Mouse (Mus musculus): ENCODE results near the gene Zdhhc14. TPM values are rescaled to one million over a fixed set of nuclear protein-coding genes. Genes with fewer than 3 reads are reported as not detected.

The Zdhhc14 gene
- total and polyA plus RNA-seq, 2 experiments from 2014 or later: 0.74 to 5.2 TPM

DNA sequence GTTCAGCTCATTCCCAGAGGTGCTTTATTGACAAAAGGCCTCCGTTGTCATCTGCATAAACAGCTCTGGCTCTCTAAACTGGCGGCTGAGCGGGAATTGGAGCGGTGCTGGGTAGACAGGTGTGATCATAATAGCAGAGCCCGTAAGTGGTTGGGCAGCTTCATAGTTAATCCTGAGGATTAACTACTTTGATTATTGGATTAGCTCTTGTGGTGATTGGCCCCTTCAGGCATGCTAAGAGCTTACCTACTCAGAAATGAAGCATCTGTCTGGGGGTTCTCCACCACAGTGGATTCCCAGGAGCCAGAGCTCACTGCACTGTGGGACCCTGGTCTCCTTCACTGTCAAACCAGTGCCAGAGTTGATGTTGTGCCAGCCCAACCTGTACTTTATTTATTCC lies 102.7 kb downstream of the Zdhhc14 start:
- DNase-seq (ENCODE audit: low spot score) (no peak), ATAC-seq (ENCODE audit: insufficient read depth, low read depth) (no peak)
- Histone ChIP-seq H3K4me1 (ENCODE audit: control insufficient read depth, insufficient read depth) (no peaks in the 10 kb centered on the region), H3K4me3 (ENCODE audit: low read depth, low read length) (no peak overlapping the region), H3K36me3 (replicated peaks; ENCODE audit: control insufficient read depth, insufficient read depth, low read length) (no peaks in the 10 kb centered on the region), H3K9me3 (replicated peaks; ENCODE audit: control insufficient read depth, low read length) (no peaks in the 10 kb centered on the region), H3K27ac (ENCODE audit: low read depth) (no peak overlapping the region), H3K27me3 (ENCODE audit: control insufficient read depth, insufficient read depth, low read length) (no peaks in the 10 kb centered on the region), H3K9ac (replicated peaks; ENCODE audit: low read depth, low read length) (no peak overlapping the region), H3K4me2 (ENCODE audit: low read depth, low read length) (no peak overlapping the region)
- TF ChIP-seq EP300 (IDR thresholded peaks at IDR 0.05; ENCODE audit: low read depth) (no peak), CTCF (IDR thresholded peaks at IDR 0.05; ENCODE audit: low read depth) (no peak)
- WGBS: 72% methylated on average over 5 of the region's 5 CpGs

DNA sequence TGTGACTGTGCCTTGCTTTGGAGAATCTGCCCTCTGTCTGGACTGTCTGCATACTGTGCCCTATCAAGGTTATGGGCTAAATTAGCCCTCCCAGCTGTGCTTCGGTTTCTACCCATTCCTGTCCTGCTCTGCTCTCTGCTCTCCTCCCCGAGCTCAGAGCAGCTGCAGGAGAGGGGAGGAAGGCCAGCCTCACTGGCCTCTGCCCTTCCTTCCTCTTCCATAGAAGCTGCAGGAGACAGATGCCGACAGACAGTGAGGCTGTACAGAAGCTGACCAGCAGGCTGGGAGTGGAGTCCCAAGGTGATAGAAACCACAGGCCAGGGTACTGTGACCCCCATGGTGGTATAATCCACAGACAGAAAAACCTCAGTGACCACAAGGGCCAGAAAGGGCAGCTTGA lies 104.1 kb downstream of the Zdhhc14 start:
- Histone ChIP-seq H3K9me3 (replicated peaks; ENCODE audit: control insufficient read depth, low read length) (no peaks in the 10 kb centered on the region), H3K27me3 (ENCODE audit: control insufficient read depth, insufficient read depth, low read length) (no peaks in the 10 kb centered on the region), H3K4me1 (ENCODE audit: control insufficient read depth, insufficient read depth) (no peaks in the 10 kb centered on the region), H3K4me2 (ENCODE audit: low read depth, low read length) (no peak overlapping the region), H3K4me3 (ENCODE audit: low read depth, low read length) (no peak overlapping the region), H3K27ac (ENCODE audit: low read depth) (no peak overlapping the region), H3K36me3 (replicated peaks; ENCODE audit: control insufficient read depth, insufficient read depth, low read length) (no peaks in the 10 kb centered on the region), H3K9ac (replicated peaks; ENCODE audit: low read depth, low read length) (no peak overlapping the region)
- TF ChIP-seq EP300 (IDR thresholded peaks at IDR 0.05; ENCODE audit: low read depth) (no peak), CTCF (IDR thresholded peaks at IDR 0.05; ENCODE audit: low read depth) (no peak)
- 22% methylated on average over 3 of the region's 3 CpGs for WGBS
- ATAC-seq (ENCODE audit: insufficient read depth, low read depth) (peak; percentile 51), DNase-seq (ENCODE audit: low spot score) (peak; percentile 35)

DNA sequence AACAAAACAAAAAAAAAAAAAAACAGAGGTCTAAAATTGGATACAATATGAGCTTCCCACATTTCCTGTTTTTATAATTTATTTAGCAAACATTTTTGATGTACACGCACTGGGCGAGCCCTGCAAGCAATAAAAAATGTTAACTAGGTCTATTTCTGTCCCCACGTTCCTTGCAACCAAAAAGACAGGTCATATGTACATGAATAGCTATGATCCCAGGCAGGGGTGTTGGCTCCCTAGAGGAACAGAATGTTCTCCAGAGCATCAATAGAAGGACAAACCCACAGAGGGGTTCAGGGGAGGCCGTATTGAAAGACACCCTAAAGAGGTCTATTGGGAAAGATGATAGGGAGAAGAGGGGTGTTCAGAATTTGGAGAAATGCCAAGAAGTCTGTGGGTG lies 106.6 kb downstream of the Zdhhc14 start:
- peak; percentile 47; the same call in 1 of the 2 replicates for ATAC-seq (ENCODE audit: insufficient read depth, low read depth)
- H3K9me3 ChIP-seq (replicated peaks; ENCODE audit: control insufficient read depth, low read length): no peaks in the 10 kb centered on the region
- no peaks in the 10 kb centered on the region for H3K27me3 ChIP-seq (ENCODE audit: control insufficient read depth, insufficient read depth, low read length)
- WGBS: 46% methylated on average over 4 of the region's 4 CpGs
- H3K4me3 ChIP-seq (ENCODE audit: low read depth, low read length): no peak overlapping the region
- H3K36me3 ChIP-seq (replicated peaks; ENCODE audit: control insufficient read depth, insufficient read depth, low read length): no peaks in the 10 kb centered on the region
- TF ChIP-seq EP300 (IDR thresholded peaks at IDR 0.05; ENCODE audit: low read depth) (peak; percentile 56; the same call in 1 of the 2 replicates), CTCF (IDR thresholded peaks at IDR 0.05; ENCODE audit: low read depth) (no peak)
- no peak overlapping the region for H3K4me2 ChIP-seq (ENCODE audit: low read depth, low read length)
- no peak overlapping the region for H3K27ac ChIP-seq (ENCODE audit: low read depth)
- peak; percentile 43 for DNase-seq (ENCODE audit: low spot score)
- no peaks in the 10 kb centered on the region for H3K4me1 ChIP-seq (ENCODE audit: control insufficient read depth, insufficient read depth)
- H3K9ac ChIP-seq (replicated peaks; ENCODE audit: low read depth, low read length): no peak overlapping the region

DNA sequence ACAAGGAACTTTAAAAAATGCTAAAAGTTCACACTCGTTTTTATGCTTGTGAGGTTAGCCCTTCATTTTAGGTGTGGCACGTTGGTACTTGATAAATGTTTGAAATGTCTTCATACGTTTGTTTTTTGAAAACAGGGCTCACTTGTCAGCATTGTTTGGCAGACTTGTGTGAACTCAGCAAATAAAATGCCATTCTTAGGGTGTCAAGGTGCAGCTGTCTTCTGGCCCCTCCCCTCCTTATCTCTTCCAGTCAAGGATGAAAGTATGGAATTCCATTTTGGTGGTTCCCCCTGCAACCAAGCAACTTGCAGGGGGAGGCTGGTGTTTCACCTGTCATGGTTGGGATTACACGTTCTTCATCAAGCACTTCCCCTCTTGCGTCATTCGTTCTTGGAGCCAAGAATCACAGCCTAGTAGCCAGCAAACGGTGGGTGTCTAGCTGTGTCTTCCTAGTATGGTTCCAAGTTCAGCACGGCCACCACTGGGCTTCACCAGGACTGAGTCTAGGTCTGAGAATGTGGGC lies 108.2 kb downstream of the Zdhhc14 start:
- no peaks in the 10 kb centered on the region for H3K36me3 ChIP-seq (replicated peaks; ENCODE audit: control insufficient read depth, insufficient read depth, low read length)
- H3K4me2 ChIP-seq (ENCODE audit: low read depth, low read length): no peak overlapping the region
- H3K27me3 ChIP-seq (ENCODE audit: control insufficient read depth, insufficient read depth, low read length): no peaks in the 10 kb centered on the region
- WGBS: 75% methylated on average over 8 of the region's 8 CpGs
- TF ChIP-seq EP300 (IDR thresholded peaks at IDR 0.05; ENCODE audit: low read depth) (no peak), CTCF (IDR thresholded peaks at IDR 0.05; ENCODE audit: low read depth) (no peak)
- no peaks in the 10 kb centered on the region for H3K9me3 ChIP-seq (replicated peaks; ENCODE audit: control insufficient read depth, low read length)
- H3K27ac ChIP-seq (ENCODE audit: low read depth): no peak overlapping the region
- H3K4me1 ChIP-seq (ENCODE audit: control insufficient read depth, insufficient read depth): no peaks in the 10 kb centered on the region
- no peak overlapping the region for H3K4me3 ChIP-seq (ENCODE audit: low read depth, low read length)
- no peak for DNase-seq (ENCODE audit: low spot score)
- ATAC-seq (ENCODE audit: insufficient read depth, low read depth): no peak
- no peak overlapping the region for H3K9ac ChIP-seq (replicated peaks; ENCODE audit: low read depth, low read length)

DNA sequence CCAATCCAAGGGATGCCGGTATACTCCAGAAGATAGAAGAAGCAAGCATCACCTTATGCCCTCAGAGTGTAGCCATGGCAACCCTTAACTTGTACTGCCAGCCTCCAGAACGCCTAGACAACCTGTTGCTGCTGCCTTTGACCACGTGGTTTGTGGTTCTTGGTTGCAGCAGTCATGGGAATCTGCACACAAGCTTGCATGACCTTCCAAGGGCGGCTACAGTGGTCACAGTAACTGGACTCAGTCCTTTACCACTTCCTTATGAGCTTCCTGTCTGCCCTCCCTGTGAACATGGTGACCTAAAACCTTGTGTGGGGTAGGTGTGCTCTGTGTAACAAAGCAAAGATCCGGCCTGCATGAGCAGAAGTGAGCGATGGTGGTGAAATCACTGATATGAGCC lies 109.6 kb downstream of the Zdhhc14 start:
- Histone ChIP-seq H3K4me1 (ENCODE audit: control insufficient read depth, insufficient read depth) (no peaks in the 10 kb centered on the region), H3K9ac (replicated peaks; ENCODE audit: low read depth, low read length) (no peak overlapping the region), H3K36me3 (replicated peaks; ENCODE audit: control insufficient read depth, insufficient read depth, low read length) (no peaks in the 10 kb centered on the region), H3K27me3 (ENCODE audit: control insufficient read depth, insufficient read depth, low read length) (no peaks in the 10 kb centered on the region), H3K9me3 (replicated peaks; ENCODE audit: control insufficient read depth, low read length) (no peaks in the 10 kb centered on the region), H3K27ac (ENCODE audit: low read depth) (no peak overlapping the region), H3K4me3 (ENCODE audit: low read depth, low read length) (no peak overlapping the region), H3K4me2 (ENCODE audit: low read depth, low read length) (no peak overlapping the region)
- WGBS: 72% methylated on average over 6 of the region's 6 CpGs
- no peak for TF ChIP-seq CTCF (IDR thresholded peaks at IDR 0.05; ENCODE audit: low read depth)
- TF ChIP-seq EP300 (IDR thresholded peaks at IDR 0.05; ENCODE audit: low read depth): no peak
- no peak for DNase-seq (ENCODE audit: low spot score)
- no peak for ATAC-seq (ENCODE audit: insufficient read depth, low read depth)

DNA sequence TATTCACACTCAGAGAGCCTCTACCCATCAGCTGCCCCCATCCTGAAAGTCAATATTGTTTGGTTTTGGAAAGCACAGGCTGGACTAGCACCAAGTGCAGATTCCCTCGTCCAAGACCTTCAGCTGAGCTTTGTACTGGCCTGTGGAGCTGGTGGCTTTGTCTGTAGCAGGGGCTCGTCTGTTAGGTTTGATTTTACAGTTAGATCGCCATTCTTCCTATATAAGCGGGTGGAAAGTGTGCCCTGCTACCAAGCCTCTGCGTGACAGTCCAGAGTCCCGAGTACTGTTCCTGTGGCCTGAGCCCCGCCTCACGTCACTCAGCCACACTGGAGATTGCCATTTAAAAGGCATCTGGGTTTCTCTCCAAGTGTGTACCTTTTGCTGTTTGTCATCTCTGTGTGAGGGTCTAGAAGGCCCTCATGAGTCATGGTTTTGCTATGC lies 113.8 kb downstream of the Zdhhc14 start:
- Histone ChIP-seq H3K4me2 (ENCODE audit: low read depth, low read length) (no peak overlapping the region), H3K27me3 (ENCODE audit: control insufficient read depth, insufficient read depth, low read length) (no peaks in the 10 kb centered on the region), H3K27ac (ENCODE audit: low read depth) (no peak overlapping the region), H3K36me3 (replicated peaks; ENCODE audit: control insufficient read depth, insufficient read depth, low read length) (no peaks in the 10 kb centered on the region), H3K4me3 (ENCODE audit: low read depth, low read length) (no peak overlapping the region), H3K9me3 (replicated peaks; ENCODE audit: control insufficient read depth, low read length) (no peaks in the 10 kb centered on the region), H3K4me1 (ENCODE audit: control insufficient read depth, insufficient read depth) (no peaks in the 10 kb centered on the region), H3K9ac (replicated peaks; ENCODE audit: low read depth, low read length) (no peak overlapping the region)
- DNase-seq (ENCODE audit: low spot score) (no peak), ATAC-seq (ENCODE audit: insufficient read depth, low read depth) (no peak)
- WGBS: 67% methylated on average over 8 of the region's 8 CpGs
- no peak for TF ChIP-seq CTCF (IDR thresholded peaks at IDR 0.05; ENCODE audit: low read depth)
- TF ChIP-seq EP300 (IDR thresholded peaks at IDR 0.05; ENCODE audit: low read depth): no peak
